Mouse (Mus musculus) megakaryocyte, embryonic 14.5 days (primary cell): ENCODE results near the gene Hagh.

ENCODE experiments used
- FLI1 ChIP-seq: IDR thresholded peaks from 2 replicates; pipeline ENCODE4 v1.6.1; 2012; ENCODE audit warnings: low read length, inconsistent platforms, mixed read lengths
- GATA1 ChIP-seq: IDR thresholded peaks from 3 replicates; pipeline ENCODE4 v1.6.1; 2012; ENCODE audit warnings: mixed read lengths, low read length, inconsistent platforms, borderline replicate concordance

- TF ChIP-seq GATA1 (no peak), FLI1 (no peak)
Observed at GRCm38 (mm10) chr17:24898041-24898854, 58.3 kb downstream of the Hagh start.
